Mouse (Mus musculus) kidney, postnatal 0 days (tissue): ENCODE results near the gene Cpe. TPM values are rescaled to one million over a fixed set of nuclear protein-coding genes. Genes with fewer than 3 reads are reported as not detected.

ENCODE experiments used
- ATAC-seq: fragments of 200-750 bp; cut with Nextera tagmentation; replicated peaks from 2 replicates; pipeline ENCODE4 v1.8.0; 2017; ENCODE audit warnings: low read depth, moderate number of reproducible peaks, moderate TSS enrichment, moderate library complexity; ENCODE audit not compliant: low FRiP score
- DNase-seq: peaks from one replicate; pipeline ENCODE4 v3.0.0-alpha.2; 2016; ENCODE audit warnings: low spot score
- H3K27ac ChIP-seq: fragments of 300-500 bp; sonication (generic); 2 replicates; pipeline ENCODE4 v1.5.1; 2014; ENCODE audit warnings: mild to moderate bottlenecking
- H3K27me3 ChIP-seq: fragments of 300-500 bp; sonication (generic); 2 replicates; pipeline ENCODE4 v1.6.1; 2014; ENCODE audit warnings: low read length, mixed read lengths; ENCODE audit not compliant: insufficient read depth
- H3K36me3 ChIP-seq: fragments of 300-500 bp; sonication (generic); 2 replicates; pipeline ENCODE4 v1.6.1; 2014; ENCODE audit warnings: low read length, mixed read lengths; ENCODE audit not compliant: insufficient read depth
- H3K4me1 ChIP-seq: fragments of 300-500 bp; sonication (generic); replicated peaks from 2 replicates; pipeline ENCODE4 v1.6.1; 2014; ENCODE audit warnings: antibody characterized with exemption, low read length, mixed read lengths; ENCODE audit not compliant: insufficient read depth
- H3K4me2 ChIP-seq: fragments of 300-500 bp; sonication (generic); 2 replicates; pipeline ENCODE4 v1.6.1; 2014; ENCODE audit warnings: mild to moderate bottlenecking, low read length, moderate library complexity, mixed read lengths
- H3K4me3 ChIP-seq: fragments of 300-500 bp; sonication (generic); replicated peaks from 2 replicates; pipeline ENCODE4 v1.5.1; 2014; ENCODE audit warnings: low read depth, low read length
- H3K9ac ChIP-seq: fragments of 300-500 bp; sonication (generic); 2 replicates; pipeline ENCODE4 v1.6.1; 2014; ENCODE audit warnings: low read depth, low read length
- H3K9me3 ChIP-seq: fragments of 300-500 bp; sonication (generic); replicated peaks from 2 replicates; pipeline ENCODE4 v1.6.1; 2016; ENCODE audit warnings: low read length, inconsistent platforms, mixed read lengths
- CTCF ChIP-seq: IDR thresholded peaks from 2 replicates; pipeline ENCODE4 v1.5.1; 2016; ENCODE audit warnings: antibody characterized with exemption, low read depth, mild to moderate bottlenecking, moderate library complexity
- WGBS: fragments of 180-500 bp; shearing (Covaris S2); extraction: QIAGEN DNeasy Blood & Tissue Kit; methylation state at CpG from one replicate; pipeline ENCODE4 v1.1.7; 2014; 5-methylcytosine and 5-hydroxymethylcytosine counted together
- polyA plus RNA-seq: library from polyadenylated mRNA; unstranded; fragments of >200 nt; fragmentation: Nextera tagmentation; extraction: Ambion mirVana; gene quantifications from 2 replicates; pipeline ENCODE4 v1.2.1, GENCODE M21; 2015

Cpe gene
- polyA plus RNA-seq, 1 experiment from 2014 or later = 115 TPM

DNA sequence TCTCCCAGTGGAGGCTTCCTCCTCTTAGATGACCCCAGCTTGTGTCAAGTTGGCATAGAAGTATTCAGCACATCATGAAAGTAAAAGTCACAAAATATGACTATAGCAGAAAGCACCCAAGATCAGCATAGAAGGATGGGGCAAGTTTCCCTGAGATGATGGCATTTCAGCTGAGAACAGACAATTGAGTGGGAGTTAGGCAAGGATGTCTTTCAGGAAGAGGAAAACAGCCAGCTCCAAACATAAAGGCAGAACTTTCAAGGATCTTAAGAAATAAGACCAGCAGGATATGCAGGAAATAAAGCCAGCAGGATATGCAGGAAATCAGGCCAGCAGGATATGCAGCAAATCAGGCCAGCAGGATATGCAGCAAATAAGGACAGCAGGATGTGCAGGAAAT, 40.6 kb downstream of the Cpe start:
- DNase-seq = no peak
- Histone ChIP-seq H3K9me3 (no peaks in the 10 kb centered on the region), H3K9ac (no peak overlapping the region), H3K4me1 (no peaks in the 10 kb centered on the region), H3K36me3 (no peaks in the 10 kb centered on the region), H3K4me3 (no peak overlapping the region), H3K4me2 (no peak overlapping the region), H3K27ac (no peak overlapping the region), H3K27me3 (no peaks in the 10 kb centered on the region)
- TF ChIP-seq CTCF = no peak
- ATAC-seq = no peak

DNA sequence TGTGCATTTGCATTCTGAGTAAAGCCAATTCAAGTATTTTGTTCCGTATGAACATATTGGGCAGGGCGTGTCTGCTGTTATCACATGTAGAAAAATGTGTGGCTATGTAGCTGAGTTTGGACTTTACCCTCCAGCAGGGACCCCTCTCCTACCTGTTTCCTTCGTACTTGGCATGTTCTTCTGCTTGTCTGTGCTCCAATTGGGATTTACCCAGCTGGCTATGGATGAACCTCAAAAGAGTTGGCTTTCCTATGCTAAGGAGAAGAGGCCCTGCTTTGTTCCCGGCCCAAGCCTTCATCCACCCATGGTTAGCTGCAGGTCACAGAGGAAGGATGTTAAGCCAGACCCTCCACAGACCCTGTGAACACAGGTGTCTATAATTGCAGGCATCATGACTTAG, 44.8 kb downstream of the Cpe start:
- H3K4me2 ChIP-seq = no peak overlapping the region
- DNase-seq = no peak
- no peak overlapping the region for H3K4me3 ChIP-seq
- TF ChIP-seq CTCF = no peak
- 79% methylated on average over 4 of the region's 4 CpGs for WGBS
- no peaks in the 10 kb centered on the region for H3K36me3 ChIP-seq
- H3K9ac ChIP-seq = no peak overlapping the region
- H3K27me3 ChIP-seq = no peaks in the 10 kb centered on the region
- no peak overlapping the region for H3K27ac ChIP-seq
- H3K4me1 ChIP-seq = no peaks in the 10 kb centered on the region
- ATAC-seq = no peak
- H3K9me3 ChIP-seq = no peaks in the 10 kb centered on the region

DNA sequence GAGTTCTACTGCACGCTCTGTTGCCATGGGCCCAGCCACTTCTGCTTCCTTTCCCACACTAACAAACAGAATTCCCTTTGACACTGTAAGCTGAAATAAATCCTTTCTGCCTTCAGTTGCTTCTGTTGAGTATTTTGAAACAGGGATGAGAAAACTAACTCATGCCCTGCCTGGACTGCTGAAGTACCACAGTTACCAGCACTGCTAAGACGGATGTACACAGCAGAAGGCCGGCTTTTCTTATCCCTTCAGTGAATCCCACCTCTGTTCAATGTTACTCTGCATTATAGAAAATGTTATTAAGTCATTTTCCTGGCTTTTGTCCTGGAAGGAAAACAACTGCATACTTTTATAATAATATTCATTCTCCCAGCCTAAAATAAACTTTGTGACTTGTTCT, 45.7 kb downstream of the Cpe start:
- Histone ChIP-seq H3K4me2 (no peak overlapping the region), H3K9ac (no peak overlapping the region), H3K27ac (no peak overlapping the region), H3K4me1 (no peaks in the 10 kb centered on the region), H3K36me3 (no peaks in the 10 kb centered on the region), H3K9me3 (no peaks in the 10 kb centered on the region), H3K4me3 (no peak overlapping the region), H3K27me3 (no peaks in the 10 kb centered on the region)
- no peak for TF ChIP-seq CTCF
- DNase-seq = no peak
- ATAC-seq = no peak
- WGBS = 82% methylated on average over 3 of the region's 3 CpGs

DNA sequence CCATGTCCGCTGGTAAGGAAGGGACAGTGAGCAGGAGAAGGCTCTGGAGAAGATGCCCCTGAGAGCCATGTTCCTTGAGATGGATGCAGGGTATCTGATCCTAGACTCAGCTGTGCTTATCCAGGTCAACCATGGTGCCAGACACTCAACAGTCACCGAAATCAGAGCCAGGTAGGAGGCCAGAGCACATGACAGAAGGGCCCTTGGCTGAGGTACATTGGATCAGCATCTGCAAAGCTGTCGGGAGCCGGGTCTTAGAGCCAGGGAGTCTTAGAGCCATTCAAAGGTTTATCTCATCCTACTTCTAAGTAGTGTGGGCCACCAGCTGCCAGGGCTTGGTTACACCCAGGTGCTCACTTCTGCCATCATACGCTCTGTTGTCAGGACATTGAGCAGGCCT, 46.4 kb downstream of the Cpe start:
- Histone ChIP-seq H3K4me3 (no peak overlapping the region), H3K9ac (no peak overlapping the region), H3K36me3 (no peaks in the 10 kb centered on the region), H3K4me1 (no peaks in the 10 kb centered on the region), H3K4me2 (no peak overlapping the region), H3K27me3 (no peaks in the 10 kb centered on the region), H3K27ac (no peak overlapping the region), H3K9me3 (no peaks in the 10 kb centered on the region)
- 96% methylated on average over 5 of the region's 5 CpGs for WGBS
- no peak for DNase-seq
- ATAC-seq = no peak
- no peak for TF ChIP-seq CTCF

DNA sequence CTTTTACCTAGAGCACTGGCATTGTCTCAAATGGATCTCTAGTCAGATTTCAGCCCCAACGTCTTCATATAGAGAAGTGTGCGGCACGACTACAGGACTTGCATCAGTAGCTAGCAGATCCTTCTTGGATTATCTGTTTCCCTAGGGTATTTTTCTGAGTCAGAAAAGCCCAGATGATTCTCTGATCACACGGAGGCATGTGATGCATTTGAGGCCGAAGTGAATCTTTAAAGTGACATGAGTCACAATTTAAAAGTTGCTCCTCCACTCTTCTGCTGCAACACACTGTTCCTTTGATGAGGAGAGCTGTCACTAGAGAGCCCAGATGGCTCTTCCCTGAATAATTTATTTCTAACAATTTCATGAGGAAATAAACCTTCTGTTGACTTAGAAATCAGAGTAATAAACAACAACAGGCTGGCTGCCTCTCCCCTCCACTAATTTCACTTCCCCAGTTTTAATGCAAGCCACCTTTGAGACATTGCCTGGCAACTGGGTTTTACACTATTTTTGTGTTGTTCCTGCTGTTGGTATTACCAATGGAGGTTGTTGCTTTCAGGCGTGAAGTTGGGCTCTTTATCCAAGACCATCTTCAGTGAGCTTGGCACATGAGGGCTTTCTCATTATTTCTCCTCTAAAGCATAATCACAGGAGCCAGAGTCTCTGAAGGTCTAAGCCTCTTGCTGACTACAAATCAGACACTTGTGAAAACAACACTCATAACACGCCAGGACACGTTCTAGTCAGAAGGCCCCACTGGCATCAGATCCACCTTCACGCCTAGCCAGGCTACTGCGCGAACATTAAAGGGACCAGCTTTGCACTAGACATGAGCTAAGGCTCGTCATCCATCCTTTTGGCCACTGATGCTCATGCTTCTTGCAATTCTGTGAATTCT, 48.5 kb downstream of the Cpe start:
- ATAC-seq = no peak
- Histone ChIP-seq H3K27ac (no peak overlapping the region), H3K4me2 (no peak overlapping the region), H3K4me1 (no peaks in the 10 kb centered on the region), H3K4me3 (no peak overlapping the region), H3K9me3 (no peaks in the 10 kb centered on the region), H3K27me3 (no peaks in the 10 kb centered on the region), H3K9ac (no peak overlapping the region), H3K36me3 (no peaks in the 10 kb centered on the region)
- TF ChIP-seq CTCF = no peak
- DNase-seq = no peak
- 76% methylated on average over 12 of the region's 12 CpGs for WGBS

DNA sequence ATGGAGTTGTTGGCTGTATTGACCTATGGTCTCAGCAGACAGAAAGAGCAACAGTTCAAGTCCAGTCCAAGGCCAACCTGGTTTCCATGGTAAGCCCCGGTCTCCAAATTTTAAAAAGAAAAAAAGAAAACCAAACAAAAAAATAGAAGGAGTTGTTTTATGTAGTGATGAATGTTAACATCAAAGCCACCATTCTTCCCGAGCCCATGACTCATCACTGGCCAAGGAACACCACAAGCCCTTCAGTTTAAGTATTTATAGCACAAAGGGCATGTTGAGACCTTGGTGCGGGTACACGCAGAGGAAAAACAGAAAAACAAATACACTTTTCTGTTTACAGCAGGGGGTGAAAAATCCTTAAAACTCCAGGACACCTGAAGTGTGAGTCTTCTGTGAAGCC, 49.5 kb downstream of the Cpe start:
- no peak for TF ChIP-seq CTCF
- no peak for DNase-seq
- Histone ChIP-seq H3K9ac (no peak overlapping the region), H3K4me3 (no peak overlapping the region), H3K36me3 (no peaks in the 10 kb centered on the region), H3K4me2 (no peak overlapping the region), H3K9me3 (no peaks in the 10 kb centered on the region), H3K27me3 (no peaks in the 10 kb centered on the region), H3K27ac (no peak overlapping the region), H3K4me1 (no peaks in the 10 kb centered on the region)
- WGBS = 46% methylated on average over 4 of the region's 4 CpGs
- ATAC-seq = no peak

DNA sequence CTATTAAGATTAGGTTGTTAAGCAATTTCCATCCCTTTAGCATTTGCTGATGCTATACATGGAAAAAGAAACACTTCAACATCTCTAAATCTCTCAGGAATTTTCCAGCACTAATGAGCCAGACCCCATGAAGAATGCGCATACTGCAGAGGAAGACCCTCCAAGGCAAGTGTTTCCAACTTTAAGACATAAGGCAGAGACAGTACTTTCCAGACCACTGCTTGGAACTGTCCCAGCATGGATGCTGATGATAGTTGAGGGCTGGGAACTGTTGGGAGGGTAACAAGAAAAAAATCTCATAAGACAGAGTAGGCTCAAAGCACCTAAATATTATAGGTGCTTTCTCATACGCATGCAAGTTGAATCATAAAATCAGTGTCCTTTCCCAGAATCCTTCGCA, 50.1 kb downstream of the Cpe start:
- H3K9ac ChIP-seq = no peak overlapping the region
- ATAC-seq = no peak
- H3K36me3 ChIP-seq = no peaks in the 10 kb centered on the region
- no peak for TF ChIP-seq CTCF
- H3K27me3 ChIP-seq = no peaks in the 10 kb centered on the region
- no peak overlapping the region for H3K27ac ChIP-seq
- no peak for DNase-seq
- no peaks in the 10 kb centered on the region for H3K9me3 ChIP-seq
- no peak overlapping the region for H3K4me2 ChIP-seq
- H3K4me1 ChIP-seq = no peaks in the 10 kb centered on the region
- WGBS = 95% methylated on average over 3 of the region's 3 CpGs
- no peak overlapping the region for H3K4me3 ChIP-seq
